Mouse (Mus musculus) frontal cortex, postnatal 14 days (tissue): ENCODE measurements around the gene U2af1.
"Not testable (repeated sequence)": the region's sequence is repeated elsewhere in the genome, so short reads cannot be mapped to it uniquely, and the experiment has no call there.

Experiments
- DNase-seq, 2 experiments: peaks; one replicate each; pipeline ENCODE4 v3.0.0; 2022; ENCODE audit warnings: low spot score in 2 of 2

Gene U2af1

GRCm38 (mm10) chr17:31658468-31659185, at the start of gene U2af1:
Gene U2af1 (minus strand): TSS chr17:31658892.
- peak; percentile 95 to 97 for DNase-seq

- DNase-seq = peak; percentile 26 to 37
Measured at GRCm38 (mm10) chr17:31705271-31706020, 46.8 kb upstream of the U2af1 start.

- no peak for DNase-seq
Measured at GRCm38 (mm10) chr17:31703276-31703980, 44.7 kb upstream of the U2af1 start.

- no peak for DNase-seq
Measured at GRCm38 (mm10) chr17:31698347-31698746, 39.7 kb upstream of the U2af1 start.

- DNase-seq = not testable (repeated sequence)
Measured at GRCm38 (mm10) chr17:31695356-31695755, 36.7 kb upstream of the U2af1 start.

- no peak for DNase-seq
Measured at GRCm38 (mm10) chr17:31694949-31695348, 36.3 kb upstream of the U2af1 start.

- no peak for DNase-seq
Measured at GRCm38 (mm10) chr17:31694023-31694376, 35.3 kb upstream of the U2af1 start.

- peak; percentile 43 to 61 for DNase-seq
Measured at GRCm38 (mm10) chr17:31693330-31694022, 34.8 kb upstream of the U2af1 start.

GRCm38 (mm10) chr17:31692918-31693317, 34.2 kb upstream of the U2af1 start:
- DNase-seq = no peak

- DNase-seq = no peak
Measured at GRCm38 (mm10) chr17:31689606-31690005, 30.9 kb upstream of the U2af1 start.

GRCm38 (mm10) chr17:31688112-31688511, 29.4 kb upstream of the U2af1 start:
- no peak for DNase-seq

GRCm38 (mm10) chr17:31686225-31686564, 27.5 kb upstream of the U2af1 start:
- DNase-seq = peak in 1 of 2 experiments; percentile 16

GRCm38 (mm10) chr17:31685514-31686224, 27.0 kb upstream of the U2af1 start:
- peak; percentile 76 to 87 for DNase-seq

- DNase-seq = no peak
Measured at GRCm38 (mm10) chr17:31680450-31680849, 21.8 kb upstream of the U2af1 start.

GRCm38 (mm10) chr17:31677507-31677906, 18.8 kb upstream of the U2af1 start, which contains the start of gene Cryaa:
Gene Cryaa (plus strand): TSS chr17:31677807.
- no peak for DNase-seq

- DNase-seq = no peak
Measured at GRCm38 (mm10) chr17:31674426-31674825, 15.7 kb upstream of the U2af1 start.

- DNase-seq = no peak
Measured at GRCm38 (mm10) chr17:31672279-31672678, 13.6 kb upstream of the U2af1 start.

GRCm38 (mm10) chr17:31671698-31672097, 13.0 kb upstream of the U2af1 start:
- no peak for DNase-seq

GRCm38 (mm10) chr17:31670163-31670562, 11.5 kb upstream of the U2af1 start:
- no peak for DNase-seq

- DNase-seq = no peak
Measured at GRCm38 (mm10) chr17:31668306-31668705, 9.6 kb upstream of the U2af1 start.

GRCm38 (mm10) chr17:31664760-31665159, 6.1 kb upstream of the U2af1 start:
- DNase-seq = peak; percentile 55 to 70
